In the genomic region with DNA sequence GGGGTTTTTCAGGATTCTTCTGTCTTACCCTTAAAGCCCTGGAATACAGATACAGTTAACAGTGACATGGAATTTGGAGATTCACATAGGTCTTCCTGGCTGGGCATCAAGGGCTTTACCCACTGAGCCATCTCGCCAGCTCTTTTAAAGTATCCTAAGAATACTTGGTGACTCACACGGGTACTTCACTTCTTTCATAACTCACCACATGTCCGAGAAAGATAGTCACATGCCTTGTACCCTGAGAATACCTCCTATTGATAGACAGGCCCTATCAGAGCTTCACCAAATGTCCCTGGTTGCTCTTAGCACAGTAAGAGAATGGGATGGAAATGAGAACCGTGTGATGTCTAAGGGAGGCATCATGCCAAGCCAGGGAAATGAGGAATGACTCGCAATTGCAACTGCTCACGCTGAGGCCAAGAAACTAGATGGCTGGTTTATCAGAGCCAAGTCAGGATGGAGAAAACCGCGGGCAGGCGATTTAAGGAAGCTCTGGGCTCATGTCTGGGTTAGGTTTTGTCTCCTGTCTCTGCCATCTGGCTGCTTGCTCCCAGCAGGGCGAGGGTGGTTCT, we compare ENCODE assay signal across 8 mouse cellular contexts. TPM values are rescaled to one million over a fixed set of nuclear protein-coding genes. Genes with fewer than 3 reads are reported as not detected.
DNase-seq lines count a peak whose midpoint lies in the region; ATAC-seq and TF ChIP-seq lines count a peak whose summit lies in the region.

No protein-coding gene starts in this region.

- peak overlapping the region; percentile 95 for H3K27ac ChIP-seq in thymus, adult 2 months (ENCODE audit: control insufficient read depth, insufficient read depth, low read length)
- peak overlapping the region; percentile 88 for H3K27ac ChIP-seq in lung, postnatal 0 days (ENCODE audit: low read length)
- H3K27ac ChIP-seq in stomach, embryonic 14.5 days (ENCODE audit: low read length) = peak overlapping the region; percentile 91

- H3K9me3 ChIP-seq in lung, postnatal 0 days (ENCODE audit: low read length) = no peaks in the 10 kb centered on the region
- no peaks in the 10 kb centered on the region for H3K9me3 ChIP-seq in stomach, embryonic 14.5 days (ENCODE audit: control insufficient read depth, low read depth, low read length)

- peaks cover 19% of the 10 kb centered on the region for H3K4me1 ChIP-seq in thymus, adult 2 months (replicated peaks; ENCODE audit: control insufficient read depth, insufficient read depth, low read length)
- peaks cover 5% of the 10 kb centered on the region; the same call in 1 of the 2 replicates for H3K4me1 ChIP-seq in lung, postnatal 0 days (ENCODE audit: insufficient read depth, low read depth, low read length)
- H3K4me1 ChIP-seq in stomach, embryonic 14.5 days (ENCODE audit: control insufficient read depth, insufficient read depth, low read length) = peaks cover 6% of the 10 kb centered on the region; the same call in 1 of the 2 replicates

- peak; percentile 73 for TF ChIP-seq EP300 in lung, postnatal 0 days (IDR thresholded peaks at IDR 0.05)

- no peaks in the 10 kb centered on the region for H3K36me3 ChIP-seq in thymus, adult 2 months (ENCODE audit: control insufficient read depth, insufficient read depth, low read length)
- H3K36me3 ChIP-seq in lung, postnatal 0 days (ENCODE audit: insufficient read depth, low read length) = no peaks in the 10 kb centered on the region
- no peaks in the 10 kb centered on the region for H3K36me3 ChIP-seq in stomach, embryonic 14.5 days (ENCODE audit: control insufficient read depth, insufficient read depth, low read length)

- peak overlapping the region; percentile 12; the same call in 1 of the 2 replicates for H3K9ac ChIP-seq in lung, postnatal 0 days (replicated peaks; ENCODE audit: low read depth)
- no peak overlapping the region for H3K9ac ChIP-seq in stomach, embryonic 14.5 days (replicated peaks; ENCODE audit: low read depth, low read length)

- H3K4me2 ChIP-seq in lung, postnatal 0 days (replicated peaks; ENCODE audit: low read depth, low read length) = peak overlapping the region; percentile 66
- peak overlapping the region; percentile 55 for H3K4me2 ChIP-seq in stomach, embryonic 14.5 days (replicated peaks; ENCODE audit: low read depth, low read length)

- WGBS in thymus, adult 2 months = 9% methylated on average over 10 of the region's 10 CpGs
- WGBS in lung, postnatal 0 days = 20% methylated on average over 9 of the region's 10 CpGs
- WGBS in stomach, embryonic 14.5 days = 37% methylated on average over 10 of the region's 10 CpGs

- no peak for DNase-seq in frontal cortex, postnatal 14 days (ENCODE audit: low spot score in 2 of 2)
- DNase-seq in thymus, adult 2 months = peak; percentile 8
- no peak for DNase-seq in thymus, postnatal 0 days (ENCODE audit: low spot score)
- DNase-seq in lung, postnatal 0 days (ENCODE audit: low spot score) = peak; percentile 79
- DNase-seq in thymus, adult 18-20 months = no peak

- TF ChIP-seq POLR2A in thymus, adult 2 months (IDR thresholded peaks at IDR 0.05; ENCODE audit: control insufficient read depth, extremely low read depth, insufficient read depth, low read length, poor library complexity) = no peak

- ATAC-seq in frontal cortex, adult (ENCODE audit: low TSS enrichment) = peak; percentile 74
- peak; percentile 63 to 69 for ATAC-seq in hematopoietic stem cell, adult 5-6 weeks (replicated peaks in 1 of 2; ENCODE audit: insufficient read depth in 1 of 2, low FRiP score in 2 of 2, low TSS enrichment in 1 of 2, low read depth in 1 of 2, poor library complexity in 2 of 2, severe bottlenecking in 2 of 2)
- ATAC-seq in lung, postnatal 0 days = peak; percentile 17
- ATAC-seq in stomach, embryonic 14.5 days (ENCODE audit: insufficient number of reproducible peaks, insufficient read depth, low FRiP score, low read depth) = peak; percentile 8; the same call in 1 of the 2 replicates

- H3K4me3 ChIP-seq in thymus, adult 2 months (ENCODE audit: control insufficient read depth, insufficient read depth, low read length) = peak overlapping the region; percentile 45
- peak overlapping the region; percentile 42 for H3K4me3 ChIP-seq in lung, postnatal 0 days (ENCODE audit: low read depth, low read length)
- H3K4me3 ChIP-seq in stomach, embryonic 14.5 days (ENCODE audit: low read depth, low read length) = peak overlapping the region; percentile 48

- TF ChIP-seq CTCF in thymus, adult 2 months (IDR thresholded peaks at IDR 0.05; ENCODE audit: borderline replicate concordance, control insufficient read depth, extremely low read depth, insufficient read depth, low read length, poor library complexity) = no peak
- TF ChIP-seq CTCF in lung, postnatal 0 days (IDR thresholded peaks at IDR 0.05) = no peak; the same call in 1 of the 2 replicates

- no peaks in the 10 kb centered on the region for H3K27me3 ChIP-seq in thymus, adult 2 months (ENCODE audit: control insufficient read depth, insufficient read depth, low read length)
- no peaks in the 10 kb centered on the region for H3K27me3 ChIP-seq in lung, postnatal 0 days (replicated peaks; ENCODE audit: insufficient read depth, low read length)
- no peaks in the 10 kb centered on the region for H3K27me3 ChIP-seq in stomach, embryonic 14.5 days (ENCODE audit: control insufficient read depth, insufficient read depth, low read length)

RNA-seq across cellular contexts. Expression of a gene that starts 44.7 kb away (rescaled TPM):
- 149 and 189 TPM in 2 replicates for polyA plus RNA-seq in thymus, adult 2 months (2012; rRNA removed)
- polyA plus RNA-seq in thymus, postnatal 0 days (2015; fragmentation: Nextera tagmentation; extraction: Ambion mirVana) = 385 and 387 TPM in 2 replicates
- 130 and 159 TPM in 2 replicates for total RNA-seq in hematopoietic stem cell, adult 5-6 weeks (2017)
- 275 and 288 TPM in 2 replicates for polyA plus RNA-seq in lung, postnatal 0 days (2015; fragmentation: Nextera tagmentation; extraction: Ambion mirVana)
- 176 and 199 TPM in 2 replicates for polyA plus RNA-seq in stomach, embryonic 14.5 days (2014; fragmentation: Nextera tagmentation; extraction: Ambion mirVana)

Comparison
In these comparisons a context has a peak if more than half of its experiments do, and no peak if none do; other contexts are left out.
1. DNase-seq: peak in thymus, adult 2 months (single experiment) and lung, postnatal 0 days (single experiment); none in frontal cortex, postnatal 14 days (0 of 2), thymus, postnatal 0 days (single experiment) and thymus, adult 18-20 months (0 of 2).
2. ATAC-seq: peak in every context shown above with its lines; median percentile 74 in frontal cortex, adult; 66 in hematopoietic stem cell, adult 5-6 weeks; 17 in lung, postnatal 0 days; 8 in stomach, embryonic 14.5 days.
3. Peak in every context shown above with its lines, with median percentiles within 50 percentile points of each other: H3K27ac ChIP-seq and H3K4me3 ChIP-seq.